Mouse (Mus musculus): ENCODE measurements at regions not wholly inside any gene's neighbourhood (a gene's known extent, or its start where the extent isn't known, plus 50 kb on each side); places are given as distances from the start of the nearest gene placed in this dataset.

- Histone ChIP-seq H3K27ac (ENCODE audit: insufficient read depth, low read depth) (no peak overlapping the region), H3K4me1 (ENCODE audit: control insufficient read depth in 1 of 2, insufficient read depth in 2 of 2) (peaks cover 7 to 27% of the 10 kb centered on the region in 2 experiments; a peak in 3 of 4 replicates), H3K9ac (ENCODE audit: insufficient read depth, low read depth) (no peak overlapping the region), H3K79me2 (replicated peaks; ENCODE audit: control insufficient read depth, extremely low read depth, insufficient read depth, poor library complexity, severe bottlenecking) (no peaks in the 10 kb centered on the region), H3K9me3 (replicated peaks; ENCODE audit: low read length) (no peaks in the 10 kb centered on the region), H3K36me3 (replicated peaks in 1 of 2; ENCODE audit: control insufficient read depth in 1 of 2, insufficient read depth in 1 of 2, low read length in 1 of 2) (no peaks in the 10 kb centered on the region), H3K4me3 (replicated peaks in 1 of 3; ENCODE audit: low read depth in 2 of 3, low read length in 2 of 3, poor library complexity in 1 of 3) (no peak overlapping the region), H3K4me2 (ENCODE audit: insufficient read depth, low read depth, poor library complexity, severe bottlenecking) (no peak overlapping the region), H3K27me3 (replicated peaks) (no peaks in the 10 kb centered on the region)
- TF ChIP-seq IRF4 (IDR thresholded peaks at IDR 0.05; ENCODE audit: low read depth, low read length) (no peak), SMC3 (IDR thresholded peaks at IDR 0.05; ENCODE audit: low read depth, low read length) (no peak), ZNF384 (IDR thresholded peaks at IDR 0.05; ENCODE audit: low read depth, low read length) (no peak), ETS1 (conservative IDR thresholded peaks at IDR 0.05; ENCODE audit: low read depth, low read length) (no peak), MAFK (IDR thresholded peaks at IDR 0.05; ENCODE audit: insufficient replicate concordance, low read length) (no peak), MAZ (IDR thresholded peaks at IDR 0.05; ENCODE audit: low read depth, low read length) (no peak), PAX5 (IDR thresholded peaks at IDR 0.05; ENCODE audit: low read length) (no peak), ZC3H11A (IDR thresholded peaks at IDR 0.05; ENCODE audit: low read depth, low read length) (no peak), CHD2 (IDR thresholded peaks at IDR 0.05; ENCODE audit: low read length) (no peak), BHLHE40 (IDR thresholded peaks at IDR 0.05; ENCODE audit: low read depth, low read length) (no peak), POLR2AphosphoS2 (IDR thresholded peaks at IDR 0.05; ENCODE audit: low read depth, low read length) (no peak), E2F4 (IDR thresholded peaks at IDR 0.05; ENCODE audit: insufficient replicate concordance, low read depth, low read length) (no peak), JUND (conservative IDR thresholded peaks at IDR 0.05; ENCODE audit: low read depth, low read length) (no peak), ZKSCAN1 (IDR thresholded peaks at IDR 0.05; ENCODE audit: borderline replicate concordance, low read depth, low read length) (no peak), JUN (IDR thresholded peaks at IDR 0.05; ENCODE audit: insufficient read depth, low read depth, low read length) (no peak), GABPA (IDR thresholded peaks at IDR 0.05; ENCODE audit: insufficient replicate concordance, low read depth, low read length) (no peak)
- in situ Hi-C loops (cut with MboI; ENCODE audit: low pct_ligation_motif_present, low pct_unique_long_range_greater_than_20kb, low sequenced_read_pairs) (no loop called here), dilution Hi-C loops (cut with MboI; ENCODE audit: extremely low pct_ligation_motif_present, extremely low pct_unique_long_range_greater_than_20kb, low sequenced_read_pairs) (no loop called here)
- DNase-seq (ENCODE audit: extremely low read depth): no peak
Measured at GRCm38 (mm10) chr1:64220486-64220885, 98.4 kb upstream of the Klf7 start.

- dilution Hi-C loops (cut with MboI; ENCODE audit: extremely low pct_ligation_motif_present, extremely low pct_unique_long_range_greater_than_20kb, low sequenced_read_pairs): no loop called here
- Histone ChIP-seq H3K79me2 (replicated peaks; ENCODE audit: control insufficient read depth, extremely low read depth, insufficient read depth, poor library complexity, severe bottlenecking) (no peaks in the 10 kb centered on the region), H3K4me3 (replicated peaks in 1 of 3; ENCODE audit: low read depth in 2 of 3, low read length in 2 of 3, poor library complexity in 1 of 3) (no peak overlapping the region), H3K4me2 (ENCODE audit: insufficient read depth, low read depth, poor library complexity, severe bottlenecking) (no peak overlapping the region), H3K27me3 (replicated peaks) (no peaks in the 10 kb centered on the region), H3K27ac (ENCODE audit: insufficient read depth, low read depth) (no peak overlapping the region), H3K9me3 (replicated peaks; ENCODE audit: low read length) (no peaks in the 10 kb centered on the region), H3K9ac (ENCODE audit: insufficient read depth, low read depth) (no peak overlapping the region), H3K36me3 (replicated peaks in 1 of 2; ENCODE audit: control insufficient read depth in 1 of 2, insufficient read depth in 1 of 2, low read length in 1 of 2) (no peaks in the 10 kb centered on the region), H3K4me1 (ENCODE audit: control insufficient read depth in 1 of 2, insufficient read depth in 2 of 2) (peaks cover 5 to 26% of the 10 kb centered on the region in 2 experiments; a peak in 3 of 4 replicates)
- no peak for DNase-seq (ENCODE audit: extremely low read depth)
- TF ChIP-seq ZC3H11A (IDR thresholded peaks at IDR 0.05; ENCODE audit: low read depth, low read length): no peak
- no peak for TF ChIP-seq JUN (IDR thresholded peaks at IDR 0.05; ENCODE audit: insufficient read depth, low read depth, low read length)
- no peak for TF ChIP-seq SMC3 (IDR thresholded peaks at IDR 0.05; ENCODE audit: low read depth, low read length)
- TF ChIP-seq PAX5 (IDR thresholded peaks at IDR 0.05; ENCODE audit: low read length): no peak
- no peak for TF ChIP-seq POLR2A (IDR thresholded peaks at IDR 0.05; ENCODE audit: low read depth, low read length)
- TF ChIP-seq USF2 (conservative IDR thresholded peaks at IDR 0.05; ENCODE audit: low read depth, low read length): no peak
- no peak for TF ChIP-seq ZMIZ1 (IDR thresholded peaks at IDR 0.05; ENCODE audit: low read depth, low read length)
- no peak for TF ChIP-seq BHLHE40 (IDR thresholded peaks at IDR 0.05; ENCODE audit: low read depth, low read length)
- TF ChIP-seq CHD1 (IDR thresholded peaks at IDR 0.05; ENCODE audit: low read depth, low read length): no peak
- TF ChIP-seq MYC (IDR thresholded peaks at IDR 0.05; ENCODE audit: low read depth, low read length): no peak
- TF ChIP-seq NELFE (IDR thresholded peaks at IDR 0.05; ENCODE audit: low read depth, low read length): no peak
- TF ChIP-seq ETS1 (conservative IDR thresholded peaks at IDR 0.05; ENCODE audit: low read depth, low read length): no peak
- no peak for TF ChIP-seq TBP (conservative IDR thresholded peaks at IDR 0.05; ENCODE audit: low read depth, low read length)
- no peak for TF ChIP-seq MAZ (IDR thresholded peaks at IDR 0.05; ENCODE audit: low read depth, low read length)
- no peak for TF ChIP-seq CHD2 (IDR thresholded peaks at IDR 0.05; ENCODE audit: low read length)
- TF ChIP-seq E2F4 (IDR thresholded peaks at IDR 0.05; ENCODE audit: insufficient replicate concordance, low read depth, low read length): no peak
- no peak for TF ChIP-seq ZKSCAN1 (IDR thresholded peaks at IDR 0.05; ENCODE audit: borderline replicate concordance, low read depth, low read length)
- no peak for TF ChIP-seq CTCF (conservative IDR thresholded peaks at IDR 0.05 in 1 of 2, IDR thresholded peaks at IDR 0.05 in 1 of 2; ENCODE audit: low read depth in 2 of 2, low read length in 2 of 2)
- no peak for TF ChIP-seq SIN3A (IDR thresholded peaks at IDR 0.05; ENCODE audit: low read length)
- in situ Hi-C loops (cut with MboI; ENCODE audit: low pct_ligation_motif_present, low pct_unique_long_range_greater_than_20kb, low sequenced_read_pairs): no loop called here
Measured at GRCm38 (mm10) chr1:64220040-64220439, 98.0 kb upstream of the Klf7 start.

All from CH12.LX (cell line).